Mouse (Mus musculus) liver, embryonic 12.5 days (tissue): ENCODE data around the gene Tyms. TPM values are rescaled to one million over a fixed set of nuclear protein-coding genes. Genes with fewer than 3 reads are reported as not detected.

Experiments
- ATAC-seq: fragments of 200-750 bp; cut with Nextera tagmentation; 2 replicates; pipeline ENCODE4 v1.8.0; 2017; ENCODE audit warnings: moderate number of reproducible peaks, mild to moderate bottlenecking, moderate library complexity
- H3K27ac ChIP-seq: fragments of 300-500 bp; sonication (generic); 2 replicates; pipeline ENCODE4 v1.5.1; 2016; ENCODE audit warnings: mild to moderate bottlenecking
- H3K27me3 ChIP-seq: fragments of 300-500 bp; sonication (generic); replicated peaks from 2 replicates; pipeline ENCODE4 v1.6.1; 2016; ENCODE audit warnings: mild to moderate bottlenecking, moderate library complexity
- H3K36me3 ChIP-seq: fragments of 300-500 bp; sonication (generic); 2 replicates; pipeline ENCODE4 v1.6.1; 2016; ENCODE audit warnings: mild to moderate bottlenecking, moderate library complexity
- H3K4me1 ChIP-seq: fragments of 300-500 bp; sonication (generic); 2 replicates; pipeline ENCODE4 v1.6.1; 2016
- H3K4me2 ChIP-seq: fragments of 300-500 bp; sonication (generic); 2 replicates; pipeline ENCODE4 v1.6.1; 2016; ENCODE audit warnings: mild to moderate bottlenecking, moderate library complexity
- H3K4me3 ChIP-seq: fragments of 300-500 bp; sonication (generic); 2 replicates; pipeline ENCODE4 v1.5.1; 2016; ENCODE audit warnings: mild to moderate bottlenecking, moderate library complexity
- H3K9ac ChIP-seq: fragments of 300-500 bp; sonication (generic); 2 replicates; pipeline ENCODE4 v1.6.1; 2016; ENCODE audit warnings: mild to moderate bottlenecking, moderate library complexity
- H3K9me3 ChIP-seq: fragments of 300-500 bp; sonication (generic); replicated peaks from 2 replicates; pipeline ENCODE4 v1.6.1; 2016; ENCODE audit warnings: mild to moderate bottlenecking, moderate library complexity
- WGBS: fragments of 180-500 bp; shearing (Covaris S2); methylation state at CpG from one replicate; pipeline ENCODE4 v1.1.7; 2016; ENCODE audit not compliant: insufficient replicate concordance; 5-methylcytosine and 5-hydroxymethylcytosine counted together
- polyA plus RNA-seq: library from polyadenylated mRNA; unstranded; fragments of >200 nt; fragmentation: Nextera tagmentation; extraction: Ambion mirVana; gene quantifications from 2 replicates; pipeline ENCODE4 v1.2.1, GENCODE M21; 2016

The Tyms gene
- polyA plus RNA-seq, 1 experiment from 2014 or later: 289 TPM

GRCm38 (mm10) chr5:30012726-30013503 is 60.5 kb downstream of the Tyms start, which contains the start of gene Il6:
Gene Il6 (plus strand): TSS chr5:30013114.
- no peak within 1 kb of the TSS for H3K4me2 ChIP-seq
- ATAC-seq: no peak
- H3K4me3 ChIP-seq: no peak within 1 kb of the TSS
- H3K9ac ChIP-seq: no peak within 1 kb of the TSS
- H3K27ac ChIP-seq: no peak within 1 kb of the TSS
- peaks cover 7% of the 10 kb centered on the region; the same call in 1 of the 2 replicates for H3K4me1 ChIP-seq
- WGBS: 49% methylated on average over 16 of the region's 16 CpGs
- H3K27me3 ChIP-seq: no peaks in the 10 kb centered on the region
- no peaks in the 10 kb centered on the region for H3K9me3 ChIP-seq
- no peaks in the 10 kb centered on the region for H3K36me3 ChIP-seq

Other genes starting within 250 kb of the Tyms start
- gene Il6, start 60.5 kb downstream of the Tyms start, polyA plus RNA-seq: 0.11 and 0.22 TPM in 2 replicates
- 0.08 and 0.12 TPM in 2 replicates for gene Garem2, start 31.5 kb upstream of the Tyms start, polyA plus RNA-seq
- gene 3110082J24Rik, start 32.5 kb upstream of the Tyms start, polyA plus RNA-seq: not detected in 2 replicates
- 92.2 and 103 TPM in 2 replicates for gene Hadha, start 81.5 kb upstream of the Tyms start, polyA plus RNA-seq
- 113 and 116 TPM in 2 replicates for gene Hadhb, start 81.6 kb upstream of the Tyms start, polyA plus RNA-seq
- not detected in 2 replicates for gene Adgrf3, start 132.1 kb upstream of the Tyms start, polyA plus RNA-seq
- 20.2 and 22.0 TPM in 2 replicates for gene Selenoi, start 159.0 kb upstream of the Tyms start, polyA plus RNA-seq
- 1.6 and 1.7 TPM in 2 replicates for gene Drc1, start 207.8 kb upstream of the Tyms start, polyA plus RNA-seq